Mouse (Mus musculus) CH12.LX (cell line): ENCODE results near the gene Hist1h4c. TPM values are rescaled to one million over a fixed set of nuclear protein-coding genes. Genes with fewer than 3 reads are reported as not detected.
"Not testable (repeated sequence)": the region's sequence is repeated elsewhere in the genome, so short reads cannot be mapped to it uniquely, and the experiment has no call there.

Source experiments
- DNase-seq: peaks from one replicate; pipeline ENCODE4 v3.0.0-alpha.2; 2013; ENCODE audit errors: extremely low read depth
- H3K27ac ChIP-seq: 2 replicates; pipeline ENCODE4 v1.5.1; 2012; ENCODE audit warnings: low read depth, mild to moderate bottlenecking, control low read depth, moderate library complexity; ENCODE audit not compliant: insufficient read depth
- H3K27me3 ChIP-seq: replicated peaks from 2 replicates; pipeline ENCODE3; 2012; ENCODE audit warnings: inconsistent platforms
- H3K36me3 ChIP-seq, 2 experiments: replicated peaks in 1 of 2; 2 replicates each; pipeline versions ENCODE3 to v1.6.1; 2012; ENCODE audit warnings: inconsistent platforms in 1 of 2, low read length in 1 of 2, mild to moderate bottlenecking in 1 of 2, mixed read lengths in 1 of 2, moderate library complexity in 1 of 2; ENCODE audit not compliant: control insufficient read depth in 1 of 2, insufficient read depth in 1 of 2
- H3K4me1 ChIP-seq, 2 experiments: 2 replicates each; pipeline ENCODE4 v1.6.1; 2012; ENCODE audit warnings: inconsistent platforms in 1 of 2, moderate library complexity in 1 of 2; ENCODE audit not compliant: insufficient read depth in 2 of 2, control insufficient read depth in 1 of 2
- H3K4me2 ChIP-seq: 2 replicates; pipeline ENCODE4 v1.6.1; 2012; ENCODE audit warnings: low read depth, mild to moderate bottlenecking, control low read depth; ENCODE audit not compliant: poor library complexity, insufficient read depth, severe bottlenecking
- H3K4me3 ChIP-seq, 3 experiments: fragments of 150-350 bp in 1 of 3; sonication (generic) in 1 of 3; replicated peaks in 1 of 3; 2 replicates each; pipeline versions ENCODE3 to v1.5.1; 2011 to 2012; ENCODE audit warnings: low read depth in 2 of 3, low read length in 2 of 3, mild to moderate bottlenecking in 2 of 3, moderate library complexity in 2 of 3, control low read depth in 1 of 3, improper control_type of control experiment in 1 of 3, inconsistent platforms in 1 of 3, mixed read lengths in 1 of 3; ENCODE audit not compliant: poor library complexity in 1 of 3
- H3K79me2 ChIP-seq: replicated peaks from 2 replicates; pipeline ENCODE4 v1.6.1; 2012; ENCODE audit warnings: mild to moderate bottlenecking, moderate library complexity; ENCODE audit not compliant: control insufficient read depth, poor library complexity, insufficient read depth, severe bottlenecking; ENCODE audit errors: extremely low read depth
- H3K9ac ChIP-seq: 2 replicates; pipeline ENCODE4 v1.6.1; 2012; ENCODE audit warnings: low read depth, mild to moderate bottlenecking, control low read depth, moderate library complexity; ENCODE audit not compliant: insufficient read depth
- H3K9me3 ChIP-seq: replicated peaks from 2 replicates; pipeline ENCODE3; 2012; ENCODE audit warnings: low read length, inconsistent platforms, mixed read lengths
- BHLHE40 ChIP-seq: IDR thresholded peaks from 2 replicates; pipeline ENCODE4 v1.6.1; 2011; ENCODE audit warnings: mild to moderate bottlenecking, low read depth, low read length, improper control_type of control experiment
- CHD2 ChIP-seq: IDR thresholded peaks from 2 replicates; pipeline ENCODE4 v1.6.1; 2011; ENCODE audit warnings: low read length, improper control_type of control experiment
- EP300 ChIP-seq: IDR thresholded peaks from 2 replicates; pipeline ENCODE4 v1.6.1; 2011; ENCODE audit warnings: low read length, improper control_type of control experiment
- ETS1 ChIP-seq: conservative IDR thresholded peaks from 2 replicates; pipeline ENCODE4 v1.6.1; 2012; ENCODE audit warnings: low read depth, mild to moderate bottlenecking, inconsistent platforms, low read length, improper control_type of control experiment, moderate library complexity
- IRF4 ChIP-seq: IDR thresholded peaks from 2 replicates; pipeline ENCODE4 v1.6.1; 2014; ENCODE audit warnings: low read depth, mild to moderate bottlenecking, inconsistent platforms, low read length, improper control_type of control experiment
- JUN ChIP-seq: IDR thresholded peaks from 2 replicates; pipeline ENCODE4 v1.6.1; 2011; ENCODE audit warnings: low read depth, mild to moderate bottlenecking, low read length, improper control_type of control experiment, moderate library complexity; ENCODE audit not compliant: insufficient read depth
- KAT2A ChIP-seq: IDR thresholded peaks from 2 replicates; pipeline ENCODE4 v1.6.1; 2012; ENCODE audit warnings: low read length, improper control_type of control experiment, inconsistent platforms; ENCODE audit not compliant: insufficient replicate concordance
- MAFK ChIP-seq: IDR thresholded peaks from 2 replicates; pipeline ENCODE4 v1.6.1; 2011; ENCODE audit warnings: low read length, improper control_type of control experiment; ENCODE audit not compliant: insufficient replicate concordance
- MEF2A ChIP-seq: IDR thresholded peaks from 2 replicates; pipeline ENCODE4 v1.6.1; 2014; ENCODE audit warnings: low read depth, mild to moderate bottlenecking, inconsistent platforms, low read length, improper control_type of control experiment, borderline replicate concordance
- NELFE ChIP-seq: IDR thresholded peaks from 2 replicates; pipeline ENCODE4 v1.6.1; 2011; ENCODE audit warnings: low read depth, low read length, improper control_type of control experiment
- RAD21 ChIP-seq: IDR thresholded peaks from 2 replicates; pipeline ENCODE4 v1.6.1; 2011; ENCODE audit warnings: low read depth, mild to moderate bottlenecking, low read length, improper control_type of control experiment, moderate library complexity
- SIN3A ChIP-seq: IDR thresholded peaks from 2 replicates; pipeline ENCODE4 v1.6.1; 2012; ENCODE audit warnings: low read length, improper control_type of control experiment, inconsistent platforms
- TBP ChIP-seq: conservative IDR thresholded peaks from 2 replicates; pipeline ENCODE4 v1.6.1; 2011; ENCODE audit warnings: low read depth, low read length, improper control_type of control experiment
- TCF12 ChIP-seq: IDR thresholded peaks from 2 replicates; pipeline ENCODE4 v1.6.1; 2014; ENCODE audit warnings: low read depth, mild to moderate bottlenecking, inconsistent platforms, low read length, improper control_type of control experiment
- UBTF ChIP-seq: IDR thresholded peaks from 2 replicates; pipeline ENCODE4 v1.6.1; 2012; ENCODE audit warnings: low read depth, mild to moderate bottlenecking, inconsistent platforms, low read length, improper control_type of control experiment, moderate library complexity
- ZC3H11A ChIP-seq: IDR thresholded peaks from 2 replicates; pipeline ENCODE4 v1.6.1; 2012; ENCODE audit warnings: low read depth, mild to moderate bottlenecking, inconsistent platforms, low read length, improper control_type of control experiment
- ZMIZ1 ChIP-seq: IDR thresholded peaks from 2 replicates; pipeline ENCODE4 v1.6.1; 2012; ENCODE audit warnings: low read depth, mild to moderate bottlenecking, inconsistent platforms, low read length, improper control_type of control experiment
- ZNF384 ChIP-seq: IDR thresholded peaks from 2 replicates; pipeline ENCODE4 v1.6.1; 2012; ENCODE audit warnings: low read depth, low read length, improper control_type of control experiment, inconsistent platforms
- dilution Hi-C: fragments of 300-500 bp; cut with MboI; formaldehyde crosslinking; loops from 2 replicates; pipeline ENCODE4 v1.14.3; 2020; ENCODE audit warnings: low sequenced_read_pairs; ENCODE audit not compliant: extremely low pct_unique_long_range_greater_than_20kb, extremely low pct_ligation_motif_present
- in situ Hi-C: fragments of 300-500 bp; cut with MboI; formaldehyde crosslinking; loops from 3 replicates; pipeline ENCODE4 v1.14.3; 2019; ENCODE audit warnings: low sequenced_read_pairs, low pct_ligation_motif_present, low pct_unique_long_range_greater_than_20kb, mixed read lengths
- polyA plus RNA-seq: library from polyadenylated mRNA; unstranded; fragments of >175 nt; gene quantifications from 2 replicates; pipeline ENCODE4 v1.2.1, GENCODE M21; 2012; ENCODE audit warnings: low read depth; ENCODE audit not compliant: insufficient read length
- total RNA-seq, 2 experiments: library from RNA; depleted of rRNA; stranded (reverse); fragments of 300-350 nt in 1 of 2; fragments of >200 nt in 1 of 2; gene quantifications; 2 replicates each; pipeline ENCODE4 v1.2.3; 2012 to 2014

Gene Hist1h4c
- total and polyA plus RNA-seq, 3 experiments: 1.2 to 1,374 (median 6.9) TPM

DNA sequence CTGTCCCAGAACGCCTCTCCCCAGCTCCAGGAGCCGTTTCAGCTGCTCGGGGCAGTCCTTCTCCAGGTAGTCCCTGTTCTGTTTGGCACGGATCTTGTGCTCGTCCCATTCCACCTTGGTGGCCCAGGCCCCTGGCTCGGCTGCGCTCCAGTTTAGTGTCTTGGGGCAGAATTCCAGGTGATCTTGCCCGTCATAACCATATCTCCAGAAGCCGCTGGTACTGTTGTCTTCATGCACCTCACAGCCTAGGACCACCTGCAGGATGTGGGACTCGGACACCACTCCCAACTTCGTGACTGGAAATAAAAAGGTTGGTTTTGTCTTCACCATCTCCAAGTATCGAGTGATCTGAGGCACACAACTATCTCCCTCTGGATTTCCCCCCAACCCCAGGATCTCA is 8.5 kb upstream of the Hist1h4c start:
- Histone ChIP-seq H3K79me2 (no peaks in the 10 kb centered on the region), H3K4me3 (no peak overlapping the region), H3K27me3 (no peaks in the 10 kb centered on the region), H3K4me2 (no peak overlapping the region), H3K9me3 (no peaks in the 10 kb centered on the region), H3K9ac (no peak overlapping the region), H3K36me3 (no peaks in the 10 kb centered on the region), H3K4me1 (peaks cover 12 to 67% of the 10 kb centered on the region in 2 experiments), H3K27ac (no peak overlapping the region)
- in situ Hi-C loops: no loop called here
- no peak for DNase-seq
- TF ChIP-seq JUN (no peak), TCF12 (no peak), SIN3A (no peak), BHLHE40 (no peak), NELFE (no peak), ZMIZ1 (no peak)
- dilution Hi-C loops: no loop called here

GRCm38 (mm10) chr13:23705751-23706356 is 7.6 kb upstream of the Hist1h4c start:
- in situ Hi-C loops (no loop called here), dilution Hi-C loops (no loop called here)
- Histone ChIP-seq H3K4me1 (peaks cover 12 to 74% of the 10 kb centered on the region in 2 experiments), H3K79me2 (no peaks in the 10 kb centered on the region), H3K9me3 (no peaks in the 10 kb centered on the region), H3K4me2 (no peak overlapping the region), H3K27ac (no peak overlapping the region), H3K4me3 (peak overlapping the region in 1 of 3 experiments; percentile 4), H3K36me3 (no peaks in the 10 kb centered on the region), H3K27me3 (no peaks in the 10 kb centered on the region), H3K9ac (no peak overlapping the region)
- TF ChIP-seq EP300: peak; percentile 95
- TF ChIP-seq CHD2: peak; percentile 45; the same call in 1 of the 2 replicates
- peak; percentile 67 for TF ChIP-seq MEF2A
- TF ChIP-seq RAD21: no peak
- no peak for TF ChIP-seq KAT2A
- TF ChIP-seq TCF12: peak; percentile 48; the same call in 1 of the 2 replicates
- TF ChIP-seq JUN: no peak
- TF ChIP-seq UBTF: peak; percentile 74; the same call in 1 of the 2 replicates
- TF ChIP-seq TBP: 0 out of 2 replicates have a peak, but pooled peaks have one; percentile 50
- TF ChIP-seq BHLHE40: peak; percentile 36; the same call in 1 of the 2 replicates
- no peak for TF ChIP-seq ZC3H11A
- peak; percentile 37; the same call in 1 of the 2 replicates for TF ChIP-seq ETS1
- TF ChIP-seq ZNF384: peak; percentile 67
- no peak for TF ChIP-seq MAFK
- peak; percentile 90 for TF ChIP-seq IRF4
- DNase-seq: peak; percentile 55

DNA sequence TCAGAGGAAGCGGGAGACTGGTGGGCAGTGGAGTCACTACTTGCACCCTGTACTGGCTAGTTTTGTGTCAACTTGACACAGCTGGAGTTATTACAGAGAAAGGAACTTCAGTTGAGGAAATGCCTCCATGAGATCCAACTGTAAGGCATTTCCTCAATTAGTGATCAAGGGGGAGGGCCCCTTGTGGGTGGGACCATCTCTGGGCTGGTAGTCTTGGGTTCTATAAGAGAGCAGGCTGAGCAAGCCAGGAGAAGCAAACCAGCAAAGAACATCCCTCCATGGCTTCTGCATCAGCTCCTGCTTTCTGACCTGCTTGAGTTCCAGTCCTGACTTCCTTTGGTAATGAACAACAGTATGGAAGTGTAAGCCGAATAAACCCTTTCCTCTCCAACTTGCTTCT is 4.5 kb upstream of the Hist1h4c start:
- peaks cover 14 to 75% of the 10 kb centered on the region in 2 experiments for H3K4me1 ChIP-seq
- H3K4me3 ChIP-seq, dilution Hi-C loops, H3K9me3 ChIP-seq, DNase-seq, H3K36me3 ChIP-seq, H3K4me2 ChIP-seq, H3K27me3 ChIP-seq, H3K27ac ChIP-seq, H3K79me2 ChIP-seq, H3K9ac ChIP-seq: not testable (repeated sequence)
- in situ Hi-C loops: loop anchor here (5.0 kb wide), 1 partner anchor 34 kb away; the partner anchor contains the start of gene Hist1h1c
